Mouse (Mus musculus): ENCODE data around the gene Hfe2.

GRCm38 (mm10) chr3:96559911-96560850 lies 35.2 kb downstream of the Hfe2 start:
- TF ChIP-seq EP300 (IDR thresholded peaks at IDR 0.05; ENCODE audit: low read depth) (no peak), CTCF (IDR thresholded peaks at IDR 0.05; ENCODE audit: low read depth) (no peak)

Data from liver, embryonic 14.5 days (tissue).